In genomic region chr11:69654760-69655159, GRCm38 (mm10) we compare ENCODE assay signal across 9 mouse cellular contexts. TPM values are rescaled to one million over a fixed set of nuclear protein-coding genes. Genes with fewer than 3 reads are reported as not detected.
A peak's percentile ranks its signal among the peaks of the same experiment; 100 is the strongest.
DNase-seq lines count a peak whose midpoint lies in the region; ATAC-seq and TF ChIP-seq lines count a peak whose summit lies in the region.
"Had no signal": no experiment of that assay in that cellular context is flagged by ENCODE, and none has a peak within 500 bp of the region (broad histone marks: within the 10 kb centered on the region; RNA-seq: fewer than 3 reads in every experiment).

No protein-coding gene starts in this region.

- no peak overlapping the region for H3K9ac ChIP-seq in kidney, embryonic 16.5 days (replicated peaks; ENCODE audit: low read length)
- H3K9ac ChIP-seq in lung, postnatal 0 days (replicated peaks; ENCODE audit: low read depth) = no peak overlapping the region
- H3K9ac ChIP-seq: liver, embryonic 14.5 days had no signal

- H3K4me3 ChIP-seq in kidney, embryonic 16.5 days (ENCODE audit: low read length) = no peak overlapping the region
- H3K4me3 ChIP-seq in kidney, adult 2 months (ENCODE audit: insufficient read depth, low read depth, low read length) = no peak overlapping the region
- no peak overlapping the region for H3K4me3 ChIP-seq in bone marrow, adult 2 months (replicated peaks; ENCODE audit: control insufficient read depth, low read depth, low read length)
- H3K4me3 ChIP-seq in lung, postnatal 0 days (ENCODE audit: low read depth, low read length) = no peak overlapping the region

- peak; percentile 8 for DNase-seq in embryo, embryonic 11 days
- DNase-seq in embryo, embryonic 9.5 days (ENCODE audit: extremely low spot score) = no peak
- no peak for DNase-seq in kidney, adult 2 months
- peak; percentile 29 for DNase-seq in lung, postnatal 0 days (ENCODE audit: low spot score)
- DNase-seq in retina, embryonic 14.5 days (ENCODE audit: low spot score) = no peak
- no peak for DNase-seq in T-cell, adult 2 months (ENCODE audit: low spot score)

- no peak for TF ChIP-seq CTCF in kidney, adult 2 months (conservative IDR thresholded peaks at IDR 0.05; ENCODE audit: insufficient read depth, insufficient read length, low read depth, low read length)
- TF ChIP-seq CTCF in bone marrow, adult 2 months (IDR thresholded peaks at IDR 0.05; ENCODE audit: control insufficient read depth, insufficient read depth, low read length) = no peak
- no peak for TF ChIP-seq CTCF in lung, postnatal 0 days (IDR thresholded peaks at IDR 0.05)

- TF ChIP-seq POLR2A in kidney, adult 2 months (IDR thresholded peaks at IDR 0.05; ENCODE audit: low read depth, low read length) = no peak
- TF ChIP-seq POLR2A in bone marrow, adult 2 months (IDR thresholded peaks at IDR 0.05; ENCODE audit: borderline replicate concordance, control insufficient read depth, low read depth, low read length) = no peak

- no peaks in the 10 kb centered on the region for H3K27me3 ChIP-seq in kidney, embryonic 16.5 days (ENCODE audit: insufficient read depth, low read length)
- no peaks in the 10 kb centered on the region for H3K27me3 ChIP-seq in kidney, adult 2 months (replicated peaks; ENCODE audit: control insufficient read depth, insufficient read depth, low read length)
- H3K27me3 ChIP-seq in lung, postnatal 0 days (replicated peaks; ENCODE audit: insufficient read depth, low read length) = no peaks in the 10 kb centered on the region

- peak overlapping the region; percentile 57; the same call in 1 of the 2 replicates for H3K27ac ChIP-seq in kidney, embryonic 16.5 days (ENCODE audit: low read length)
- no peak overlapping the region for H3K27ac ChIP-seq in kidney, adult 2 months (ENCODE audit: insufficient read depth, low read depth, low read length)
- peak overlapping the region; percentile 8; the same call in 1 of the 2 replicates for H3K27ac ChIP-seq in bone marrow, adult 2 months (ENCODE audit: control insufficient read depth, insufficient read depth, low read depth, low read length, poor library complexity)
- peak overlapping the region; percentile 51; the same call in 1 of the 2 replicates for H3K27ac ChIP-seq in lung, postnatal 0 days (ENCODE audit: low read length)
- H3K27ac ChIP-seq: liver, embryonic 14.5 days had no signal

- no peaks in the 10 kb centered on the region for H3K9me3 ChIP-seq in kidney, embryonic 16.5 days (ENCODE audit: low read length)
- H3K9me3 ChIP-seq in lung, postnatal 0 days (ENCODE audit: low read length) = no peaks in the 10 kb centered on the region

- H3K4me1 ChIP-seq in kidney, embryonic 16.5 days (ENCODE audit: insufficient read depth, low read length) = peaks cover 18% of the 10 kb centered on the region
- no peaks in the 10 kb centered on the region for H3K4me1 ChIP-seq in kidney, adult 2 months (ENCODE audit: control insufficient read depth, insufficient read depth, low read length)
- no peaks in the 10 kb centered on the region; the same call in 1 of the 2 replicates for H3K4me1 ChIP-seq in bone marrow, adult 2 months (ENCODE audit: control insufficient read depth, insufficient read depth, low read length)
- H3K4me1 ChIP-seq in lung, postnatal 0 days (ENCODE audit: insufficient read depth, low read depth, low read length) = no peaks in the 10 kb centered on the region

- no peak for TF ChIP-seq EP300 in lung, postnatal 0 days (IDR thresholded peaks at IDR 0.05)

- H3K4me2 ChIP-seq in kidney, embryonic 16.5 days (replicated peaks; ENCODE audit: low read depth, low read length) = no peak overlapping the region
- 0 out of 2 replicates have a peak overlapping the region, but pooled peaks have one; percentile 11 for H3K4me2 ChIP-seq in lung, postnatal 0 days (replicated peaks; ENCODE audit: low read depth, low read length)

- 32% methylated on average over 9 of the region's 9 CpGs for WGBS in kidney, embryonic 16.5 days
- WGBS in kidney, adult 2 months = 37% methylated on average over 9 of the region's 9 CpGs
- WGBS in bone marrow, adult 2 months = 37% methylated on average over 9 of the region's 9 CpGs
- 40% methylated on average over 9 of the region's 9 CpGs for WGBS in lung, postnatal 0 days

- no peak for ATAC-seq in kidney, embryonic 16.5 days (ENCODE audit: low FRiP score, low TSS enrichment)
- ATAC-seq in lung, postnatal 0 days = peak; percentile 34

- peaks cover 69% of the 10 kb centered on the region for H3K36me3 ChIP-seq in kidney, embryonic 16.5 days (ENCODE audit: insufficient read depth, low read length)
- H3K36me3 ChIP-seq in kidney, adult 2 months (ENCODE audit: control insufficient read depth, insufficient read depth, low read length) = peaks cover 9% of the 10 kb centered on the region
- H3K36me3 ChIP-seq in lung, postnatal 0 days (ENCODE audit: insufficient read depth, low read length) = peaks cover 36% of the 10 kb centered on the region

RNA-seq across cellular contexts. Expression of gene Sox15, which starts 0.4 kb away (rescaled TPM):
- 0.19 TPM in 1 of 2 replicates, not detected in the other for polyA plus RNA-seq in kidney, embryonic 16.5 days (2015; fragmentation: Nextera tagmentation; extraction: Ambion mirVana)
- 0.58 and 0.70 TPM in 2 replicates for polyA plus RNA-seq in kidney, adult 2 months (2012; rRNA removed)
- not detected in 2 replicates for polyA plus RNA-seq in bone marrow, adult 2 months (2011; ENCODE audit: insufficient read depth, insufficient read length, low replicate concordance, missing spikeins)
- 0.14 and 0.17 TPM in 2 replicates for polyA plus RNA-seq in lung, postnatal 0 days (2015; fragmentation: Nextera tagmentation; extraction: Ambion mirVana)
- polyA plus RNA-seq: liver, embryonic 14.5 days had no signal

RNA-seq across cellular contexts. Expression of gene Mpdu1, which starts 7.7 kb away (rescaled TPM):
- 79.5 and 84.0 TPM in 2 replicates for polyA plus RNA-seq in kidney, embryonic 16.5 days (2015; fragmentation: Nextera tagmentation; extraction: Ambion mirVana)
- polyA plus RNA-seq in kidney, adult 2 months (2012; rRNA removed) = 143 and 147 TPM in 2 replicates
- 62.4 and 109 TPM in 2 replicates for polyA plus RNA-seq in bone marrow, adult 2 months (2011; ENCODE audit: insufficient read depth, insufficient read length, low replicate concordance, missing spikeins)
- 57.3 and 61.3 TPM in 2 replicates for polyA plus RNA-seq in lung, postnatal 0 days (2015; fragmentation: Nextera tagmentation; extraction: Ambion mirVana)

RNA-seq across cellular contexts. Expression of gene Cd68, which starts 11.2 kb away (rescaled TPM):
- polyA plus RNA-seq in kidney, embryonic 16.5 days (2015; fragmentation: Nextera tagmentation; extraction: Ambion mirVana) = 12.4 and 15.5 TPM in 2 replicates
- 8.5 and 10.7 TPM in 2 replicates for polyA plus RNA-seq in kidney, adult 2 months (2012; rRNA removed)
- 28.0 and 51.6 TPM in 2 replicates for polyA plus RNA-seq in bone marrow, adult 2 months (2011; ENCODE audit: insufficient read depth, insufficient read length, low replicate concordance, missing spikeins)
- 41.9 and 43.6 TPM in 2 replicates for polyA plus RNA-seq in lung, postnatal 0 days (2015; fragmentation: Nextera tagmentation; extraction: Ambion mirVana)

RNA-seq across cellular contexts. Expression of gene Eif4a1, which starts 17.5 kb away (rescaled TPM):
- polyA plus RNA-seq in kidney, embryonic 16.5 days (2015; fragmentation: Nextera tagmentation; extraction: Ambion mirVana) = 571 and 587 TPM in 2 replicates
- polyA plus RNA-seq in kidney, adult 2 months (2012; rRNA removed) = 200 and 244 TPM in 2 replicates
- polyA plus RNA-seq in bone marrow, adult 2 months (2011; ENCODE audit: insufficient read depth, insufficient read length, low replicate concordance, missing spikeins) = 268 and 540 TPM in 2 replicates
- polyA plus RNA-seq in lung, postnatal 0 days (2015; fragmentation: Nextera tagmentation; extraction: Ambion mirVana) = 283 and 286 TPM in 2 replicates

RNA-seq across cellular contexts. Expression of gene Fxr2, which starts 22.0 kb away (rescaled TPM):
- 31.8 and 33.4 TPM in 2 replicates for polyA plus RNA-seq in kidney, embryonic 16.5 days (2015; fragmentation: Nextera tagmentation; extraction: Ambion mirVana)
- polyA plus RNA-seq in kidney, adult 2 months (2012; rRNA removed) = 49.9 and 50.8 TPM in 2 replicates
- 32.3 and 66.3 TPM in 2 replicates for polyA plus RNA-seq in bone marrow, adult 2 months (2011; ENCODE audit: insufficient read depth, insufficient read length, low replicate concordance, missing spikeins)
- polyA plus RNA-seq in lung, postnatal 0 days (2015; fragmentation: Nextera tagmentation; extraction: Ambion mirVana) = 16.3 and 17.9 TPM in 2 replicates

Comparison
In these comparisons a context has a peak if more than half of its experiments do, and no peak if none do; other contexts are left out.
1. DNase-seq: peak in embryo, embryonic 11 days (single experiment) and lung, postnatal 0 days (single experiment); none in embryo, embryonic 9.5 days (single experiment), kidney, adult 2 months (single experiment), retina, embryonic 14.5 days (single experiment) and T-cell, adult 2 months (single experiment).